1 mouse cellular context compared by ENCODE assay signal in the genomic region with DNA sequence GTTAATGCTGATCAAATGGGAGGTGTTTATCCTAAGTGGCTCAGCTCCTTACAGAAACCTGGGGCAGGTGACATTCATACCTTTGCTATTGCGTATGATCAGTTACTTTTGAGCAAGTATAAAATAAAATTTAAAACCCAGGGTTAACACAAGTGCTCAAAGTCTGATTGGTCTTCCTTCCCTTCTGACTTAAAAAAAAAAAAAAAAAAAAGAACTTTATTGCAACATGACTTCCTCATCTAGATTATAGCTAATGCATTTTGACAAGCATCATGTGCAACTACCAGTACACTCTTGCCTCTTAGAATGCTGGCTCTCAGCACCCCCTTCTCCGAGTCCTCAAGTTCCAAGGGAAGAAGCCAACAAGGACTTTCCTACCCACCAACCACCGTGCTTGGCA.
A peak's percentile ranks its signal among the peaks of the same experiment; 100 is the strongest.
TF ChIP-seq lines count a peak whose summit lies in the region.

No protein-coding gene starts in this region.

TF ChIP-seq in MEL, 35 proteins besides CTCF, POLR2A, EP300 and RAD21:
- no peak for TF ChIP-seq ZMIZ1 (IDR thresholded peaks at IDR 0.05; ENCODE audit: low read depth, low read length)
- no peak for TF ChIP-seq ETS1 (IDR thresholded peaks at IDR 0.05; ENCODE audit: low read depth, low read length)
- TF ChIP-seq TCF12 (IDR thresholded peaks at IDR 0.05; ENCODE audit: low read depth, low read length): no peak
- no peak for TF ChIP-seq MEF2A (IDR thresholded peaks at IDR 0.05; ENCODE audit: extremely low read depth, insufficient replicate concordance, low read depth, low read length, poor library complexity, severe bottlenecking)
- no peak for TF ChIP-seq SMC3 (IDR thresholded peaks at IDR 0.05; ENCODE audit: low read depth, low read length)
- no peak for TF ChIP-seq NELFE (IDR thresholded peaks at IDR 0.05; ENCODE audit: low read depth, low read length)
- no peak for TF ChIP-seq NRF1 (IDR thresholded peaks at IDR 0.05; ENCODE audit: insufficient read depth, low read depth, low read length, poor library complexity, severe bottlenecking)
- no peak for TF ChIP-seq CHD1 (IDR thresholded peaks at IDR 0.05; ENCODE audit: low read depth, low read length)
- TF ChIP-seq ELF1 (IDR thresholded peaks at IDR 0.05; ENCODE audit: low read depth, low read length): no peak
- no peak for TF ChIP-seq UBTF (IDR thresholded peaks at IDR 0.05; ENCODE audit: borderline replicate concordance, insufficient read depth, low read depth, low read length)
- TF ChIP-seq MXI1 (IDR thresholded peaks at IDR 0.05; ENCODE audit: low read depth, low read length): 0 out of 2 replicates have a peak, but pooled peaks have one; percentile 22
- no peak for TF ChIP-seq RCOR1 (IDR thresholded peaks at IDR 0.05; ENCODE audit: low read depth, low read length)
- TF ChIP-seq USF2 (IDR thresholded peaks at IDR 0.05; ENCODE audit: borderline replicate concordance in 1 of 2, insufficient read depth in 1 of 2, low read depth in 1 of 2, low read length in 2 of 2): no peak
- TF ChIP-seq ZNF384 (IDR thresholded peaks at IDR 0.05; ENCODE audit: low read depth, low read length): peak; percentile 93
- no peak for TF ChIP-seq E2F4 (IDR thresholded peaks at IDR 0.05; ENCODE audit: borderline replicate concordance, low read depth, low read length)
- no peak for TF ChIP-seq POLR2AphosphoS2 (IDR thresholded peaks at IDR 0.05; ENCODE audit: low read length)
- no peak for TF ChIP-seq HCFC1 (IDR thresholded peaks at IDR 0.05; ENCODE audit: low read depth, low read length)
- TF ChIP-seq POLR2AphosphoS5 (IDR thresholded peaks at IDR 0.05; ENCODE audit: borderline replicate concordance, low read depth, low read length): no peak
- no peak for TF ChIP-seq MYB (IDR thresholded peaks at IDR 0.05; ENCODE audit: low read depth, low read length)
- no peak for TF ChIP-seq GATA1 (IDR thresholded peaks at IDR 0.05; ENCODE audit: low read depth, low read length)
- TF ChIP-seq BHLHE40 (IDR thresholded peaks at IDR 0.05; ENCODE audit: borderline replicate concordance, low read depth, low read length): no peak
- TF ChIP-seq KAT2A (conservative IDR thresholded peaks at IDR 0.05; ENCODE audit: low read depth, low read length): no peak
- TF ChIP-seq TAL1 (IDR thresholded peaks at IDR 0.05; ENCODE audit: low read length): no peak
- TF ChIP-seq SIN3A (IDR thresholded peaks at IDR 0.05; ENCODE audit: low read length): 0 out of 2 replicates have a peak, but pooled peaks have one; percentile 17
TF ChIP-seq in MEL: peak in this region for 3.
